Mouse (Mus musculus) bone marrow, adult 2 months (tissue): Measurements from ENCODE around the gene Rgs10.

Experiments
- CTCF ChIP-seq: fragments of 200-500 bp; IDR thresholded peaks from 2 replicates; pipeline ENCODE4 v1.5.1; 2011; ENCODE audit warnings: low read length, control low read depth; ENCODE audit not compliant: control insufficient read depth, insufficient read depth
- POLR2A ChIP-seq: fragments of 200-500 bp; IDR thresholded peaks from 2 replicates; pipeline ENCODE4 v1.6.1; 2011; ENCODE audit warnings: low read depth, mild to moderate bottlenecking, control low read depth, low read length, borderline replicate concordance; ENCODE audit not compliant: control insufficient read depth

- TF ChIP-seq CTCF (no peak), POLR2A (no peak)
Observed at GRCm38 (mm10) chr7:128366654-128367053, 51.9 kb downstream of the Rgs10 start.
